Mouse (Mus musculus) cerebellum, adult 2 months (tissue): ENCODE results near the gene Cort.

Experiments
- CTCF ChIP-seq: fragments of 200-500 bp; IDR thresholded peaks from 2 replicates; pipeline ENCODE4 v1.5.1; 2011; ENCODE audit warnings: low read depth, mild to moderate bottlenecking, control low read depth, low read length, moderate library complexity, borderline replicate concordance; ENCODE audit not compliant: insufficient read depth
- POLR2A ChIP-seq: fragments of 200-500 bp; IDR thresholded peaks from 2 replicates; pipeline ENCODE4 v1.6.1; 2011; ENCODE audit warnings: low read length, control low read depth, borderline replicate concordance; ENCODE audit not compliant: insufficient read depth

DNA sequence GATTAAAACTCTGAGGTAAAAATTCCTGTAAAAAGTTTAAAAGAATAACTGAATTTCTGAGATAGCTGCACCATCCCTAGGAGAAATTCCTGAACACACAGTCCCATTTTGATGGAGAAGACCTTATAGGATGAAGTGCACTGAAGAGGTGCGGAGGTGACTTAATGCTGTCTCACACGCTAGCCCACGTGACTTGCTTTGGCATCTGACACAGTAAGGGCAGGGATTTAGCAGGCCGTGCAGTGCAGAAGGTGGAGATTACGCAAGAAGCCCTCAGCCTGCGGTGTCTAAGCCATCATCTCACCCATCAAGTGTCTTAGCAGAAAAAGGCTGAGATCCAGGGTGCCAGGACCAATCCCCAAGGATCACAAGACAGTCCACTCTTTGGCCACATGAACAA lies 34.6 kb upstream of the Cort start:
- TF ChIP-seq POLR2A (no peak), CTCF (no peak)
